Mouse (Mus musculus): ENCODE data around the gene Olfr279. TPM values are rescaled to one million over a fixed set of nuclear protein-coding genes. Genes with fewer than 3 reads are reported as not detected.

Olfr279 gene
- not detected in 2 replicates for polyA plus RNA-seq (2014; fragmentation: Nextera tagmentation; extraction: Ambion mirVana)

GRCm38 (mm10) chr15:98492102-98492501 lies at the start of gene Olfr279:
Gene Olfr279, plus strand, starts transcription at chr15:98492402.
- WGBS, result 63% methylated on average over 4 of the region's 4 CpGs
- ATAC-seq, result no peak
- Histone ChIP-seq H3K9me3 (replicated peaks; ENCODE audit: control insufficient read depth, low read length) (no peaks in the 10 kb centered on the region; the same call in 1 of the 2 replicates), H3K4me3 (ENCODE audit: low read depth, low read length) (no peak within 1 kb of the TSS), H3K27me3 (replicated peaks; ENCODE audit: control insufficient read depth, insufficient read depth, low read length) (no peaks in the 10 kb centered on the region), H3K36me3 (ENCODE audit: control insufficient read depth, insufficient read depth, low read length) (no peaks in the 10 kb centered on the region), H3K9ac (ENCODE audit: low read length) (no peak within 1 kb of the TSS), H3K4me1 (ENCODE audit: control insufficient read depth, insufficient read depth, low read length) (no peaks in the 10 kb centered on the region), H3K4me2 (ENCODE audit: low read length) (no peak within 1 kb of the TSS), H3K27ac (ENCODE audit: low read depth, low read length) (no peak within 1 kb of the TSS)
- no peak for DNase-seq (ENCODE audit: low spot score)

GRCm38 (mm10) chr15:98444561-98444960 lies 47.6 kb upstream of the Olfr279 start:
- H3K27ac ChIP-seq (ENCODE audit: low read depth, low read length), result no peak overlapping the region
- H3K4me3 ChIP-seq (ENCODE audit: low read depth, low read length), result no peak overlapping the region
- no peak for ATAC-seq
- H3K4me1 ChIP-seq (ENCODE audit: control insufficient read depth, insufficient read depth, low read length), result no peaks in the 10 kb centered on the region
- no peaks in the 10 kb centered on the region for H3K36me3 ChIP-seq (ENCODE audit: control insufficient read depth, insufficient read depth, low read length)
- DNase-seq (ENCODE audit: low spot score), result no peak
- no peak overlapping the region for H3K4me2 ChIP-seq (ENCODE audit: low read length)
- WGBS, result 76% methylated on average over 3 of the region's 3 CpGs
- no peaks in the 10 kb centered on the region for H3K27me3 ChIP-seq (replicated peaks; ENCODE audit: control insufficient read depth, insufficient read depth, low read length)
- H3K9me3 ChIP-seq (replicated peaks; ENCODE audit: control insufficient read depth, low read length), result no peaks in the 10 kb centered on the region
- no peak overlapping the region for H3K9ac ChIP-seq (ENCODE audit: low read length)

- Histone ChIP-seq H3K36me3 (ENCODE audit: control insufficient read depth, insufficient read depth, low read length) (no peaks in the 10 kb centered on the region), H3K9me3 (replicated peaks; ENCODE audit: control insufficient read depth, low read length) (no peaks in the 10 kb centered on the region), H3K4me2 (ENCODE audit: low read length) (no peak overlapping the region), H3K27me3 (replicated peaks; ENCODE audit: control insufficient read depth, insufficient read depth, low read length) (no peaks in the 10 kb centered on the region), H3K27ac (ENCODE audit: low read depth, low read length) (no peak overlapping the region), H3K4me3 (ENCODE audit: low read depth, low read length) (no peak overlapping the region), H3K9ac (ENCODE audit: low read length) (no peak overlapping the region), H3K4me1 (ENCODE audit: control insufficient read depth, insufficient read depth, low read length) (no peaks in the 10 kb centered on the region)
- 56% methylated on average over 4 of the region's 4 CpGs for WGBS
- DNase-seq (ENCODE audit: low spot score), result peak; percentile 2
- ATAC-seq, result no peak
Observed at GRCm38 (mm10) chr15:98448521-98448920, 43.7 kb upstream of the Olfr279 start.

- Histone ChIP-seq H3K9ac (ENCODE audit: low read length) (no peak within 1 kb of the TSS), H3K4me2 (ENCODE audit: low read length) (no peak within 1 kb of the TSS), H3K4me3 (ENCODE audit: low read depth, low read length) (no peak within 1 kb of the TSS), H3K4me1 (ENCODE audit: control insufficient read depth, insufficient read depth, low read length) (no peaks in the 10 kb centered on the region), H3K36me3 (ENCODE audit: control insufficient read depth, insufficient read depth, low read length) (no peaks in the 10 kb centered on the region), H3K27ac (ENCODE audit: low read depth, low read length) (no peak within 1 kb of the TSS), H3K27me3 (replicated peaks; ENCODE audit: control insufficient read depth, insufficient read depth, low read length) (no peaks in the 10 kb centered on the region), H3K9me3 (replicated peaks; ENCODE audit: control insufficient read depth, low read length) (no peaks in the 10 kb centered on the region)
- DNase-seq (ENCODE audit: low spot score), result no peak
- no peak for ATAC-seq
- 94% methylated on average over 7 of the region's 7 CpGs for WGBS
Observed at GRCm38 (mm10) chr15:98452288-98452687, 39.9 kb upstream of the Olfr279 start, which contains the start of gene Olfr281. Gene Olfr281, plus strand, starts transcription at chr15:98452588.

- ATAC-seq (no peak), DNase-seq (ENCODE audit: low spot score) (no peak)
- H3K9me3 ChIP-seq (replicated peaks; ENCODE audit: control insufficient read depth, low read length), result no peaks in the 10 kb centered on the region
- H3K36me3 ChIP-seq (ENCODE audit: control insufficient read depth, insufficient read depth, low read length), result no peaks in the 10 kb centered on the region
- H3K27ac ChIP-seq (ENCODE audit: low read depth, low read length), result no peak within 1 kb of the TSS
- H3K27me3 ChIP-seq (replicated peaks; ENCODE audit: control insufficient read depth, insufficient read depth, low read length), result no peaks in the 10 kb centered on the region
- H3K4me1 ChIP-seq (ENCODE audit: control insufficient read depth, insufficient read depth, low read length), result no peaks in the 10 kb centered on the region
- WGBS, result 91% methylated on average over 4 of the region's 4 CpGs
- H3K4me2 ChIP-seq (ENCODE audit: low read length), result no peak within 1 kb of the TSS
- no peak within 1 kb of the TSS for H3K9ac ChIP-seq (ENCODE audit: low read length)
- no peak within 1 kb of the TSS for H3K4me3 ChIP-seq (ENCODE audit: low read depth, low read length)
Observed at GRCm38 (mm10) chr15:98469596-98469995, 22.6 kb upstream of the Olfr279 start, which contains the start of gene OR5BS1P. Gene OR5BS1P, plus strand, starts transcription at chr15:98469896.

GRCm38 (mm10) chr15:98471539-98471938 lies 20.7 kb upstream of the Olfr279 start:
- Histone ChIP-seq H3K27ac (ENCODE audit: low read depth, low read length) (no peak overlapping the region), H3K27me3 (replicated peaks; ENCODE audit: control insufficient read depth, insufficient read depth, low read length) (no peaks in the 10 kb centered on the region), H3K4me3 (ENCODE audit: low read depth, low read length) (no peak overlapping the region), H3K9ac (ENCODE audit: low read length) (no peak overlapping the region), H3K36me3 (ENCODE audit: control insufficient read depth, insufficient read depth, low read length) (no peaks in the 10 kb centered on the region), H3K9me3 (replicated peaks; ENCODE audit: control insufficient read depth, low read length) (no peaks in the 10 kb centered on the region), H3K4me2 (ENCODE audit: low read length) (no peak overlapping the region), H3K4me1 (ENCODE audit: control insufficient read depth, insufficient read depth, low read length) (no peaks in the 10 kb centered on the region)
- DNase-seq (ENCODE audit: low spot score), result no peak
- ATAC-seq, result no peak
- 92% methylated on average over 13 of the region's 13 CpGs for WGBS

GRCm38 (mm10) chr15:98474958-98475357 lies 17.2 kb upstream of the Olfr279 start:
- H3K4me3 ChIP-seq (ENCODE audit: low read depth, low read length), result no peak overlapping the region
- H3K9me3 ChIP-seq (replicated peaks; ENCODE audit: control insufficient read depth, low read length), result no peaks in the 10 kb centered on the region
- no peak for DNase-seq (ENCODE audit: low spot score)
- no peaks in the 10 kb centered on the region for H3K27me3 ChIP-seq (replicated peaks; ENCODE audit: control insufficient read depth, insufficient read depth, low read length)
- H3K27ac ChIP-seq (ENCODE audit: low read depth, low read length), result no peak overlapping the region
- H3K9ac ChIP-seq (ENCODE audit: low read length), result no peak overlapping the region
- no peak overlapping the region for H3K4me2 ChIP-seq (ENCODE audit: low read length)
- ATAC-seq, result no peak
- 77% methylated on average over 10 of the region's 10 CpGs for WGBS
- no peaks in the 10 kb centered on the region for H3K4me1 ChIP-seq (ENCODE audit: control insufficient read depth, insufficient read depth, low read length)
- no peaks in the 10 kb centered on the region for H3K36me3 ChIP-seq (ENCODE audit: control insufficient read depth, insufficient read depth, low read length)

- WGBS, result 60% methylated on average over 10 of the region's 10 CpGs
- Histone ChIP-seq H3K36me3 (ENCODE audit: control insufficient read depth, insufficient read depth, low read length) (no peaks in the 10 kb centered on the region), H3K4me2 (ENCODE audit: low read length) (no peak overlapping the region), H3K9ac (ENCODE audit: low read length) (no peak overlapping the region), H3K4me1 (ENCODE audit: control insufficient read depth, insufficient read depth, low read length) (no peaks in the 10 kb centered on the region), H3K27me3 (replicated peaks; ENCODE audit: control insufficient read depth, insufficient read depth, low read length) (no peaks in the 10 kb centered on the region), H3K27ac (ENCODE audit: low read depth, low read length) (no peak overlapping the region), H3K9me3 (replicated peaks; ENCODE audit: control insufficient read depth, low read length) (no peaks in the 10 kb centered on the region), H3K4me3 (ENCODE audit: low read depth, low read length) (no peak overlapping the region)
- ATAC-seq, result no peak
- peak; percentile 20 for DNase-seq (ENCODE audit: low spot score)
Observed at GRCm38 (mm10) chr15:98475382-98475781, 16.8 kb upstream of the Olfr279 start.

- H3K4me1 ChIP-seq (ENCODE audit: control insufficient read depth, insufficient read depth, low read length), result no peaks in the 10 kb centered on the region
- no peaks in the 10 kb centered on the region for H3K27me3 ChIP-seq (replicated peaks; ENCODE audit: control insufficient read depth, insufficient read depth, low read length)
- H3K9ac ChIP-seq (ENCODE audit: low read length), result no peak overlapping the region
- no peaks in the 10 kb centered on the region for H3K9me3 ChIP-seq (replicated peaks; ENCODE audit: control insufficient read depth, low read length)
- H3K27ac ChIP-seq (ENCODE audit: low read depth, low read length), result no peak overlapping the region
- no peak for DNase-seq (ENCODE audit: low spot score)
- no peak for ATAC-seq
- 76% methylated on average over 5 of the region's 5 CpGs for WGBS
- no peak overlapping the region for H3K4me2 ChIP-seq (ENCODE audit: low read length)
- no peaks in the 10 kb centered on the region for H3K36me3 ChIP-seq (ENCODE audit: control insufficient read depth, insufficient read depth, low read length)
- no peak overlapping the region for H3K4me3 ChIP-seq (ENCODE audit: low read depth, low read length)
Observed at GRCm38 (mm10) chr15:98476281-98476680, 15.9 kb upstream of the Olfr279 start.

Data from forebrain, embryonic 14.5 days (tissue).